Mouse (Mus musculus) T-helper 17 cell (primary cell): ENCODE measurements around the gene Angptl7.

ENCODE experiments used
- in situ Hi-C, 2 experiments: fragments of 300-600 bp; cut with MboI, MseI; formaldehyde crosslinking; loops; 1 replicate in 1 of 2; 2 replicates in 1 of 2; pipeline ENCODE4 v1.15.1; 2025; ENCODE audit warnings: high pct_unique_total_duplicates in 2 of 2

Gene Angptl7

DNA sequence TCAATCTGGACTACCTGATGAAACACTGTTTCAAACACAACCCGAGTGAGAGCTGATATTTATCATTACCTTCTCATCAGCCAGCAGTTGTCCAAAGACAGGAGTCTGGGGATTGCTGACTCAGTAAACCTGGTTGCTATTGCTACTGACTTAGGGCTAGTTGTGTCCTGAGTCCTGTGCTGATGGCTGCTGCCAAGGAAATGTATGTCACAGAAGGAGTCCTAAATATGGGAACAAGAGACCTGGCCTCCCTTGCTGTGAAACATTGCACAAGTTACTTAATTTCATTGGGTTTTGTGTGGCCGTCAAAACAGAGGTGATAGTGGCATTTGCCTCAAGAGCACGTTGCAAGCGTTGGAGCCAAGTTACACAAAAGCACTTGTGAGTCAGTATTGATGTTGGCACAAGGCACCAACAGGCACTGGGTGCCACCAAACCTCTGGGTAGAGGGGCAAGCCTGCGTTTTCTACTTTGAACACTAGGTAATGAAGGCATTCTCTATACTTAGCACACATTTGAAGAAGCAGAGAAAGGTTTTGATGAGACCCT lies 44.7 kb downstream of the Angptl7 start:
- in situ Hi-C loops, result no loop called here

- in situ Hi-C loops, result no loop called here
Observed at GRCm38 (mm10) chr4:148453707-148454106, 46.6 kb downstream of the Angptl7 start.

DNA sequence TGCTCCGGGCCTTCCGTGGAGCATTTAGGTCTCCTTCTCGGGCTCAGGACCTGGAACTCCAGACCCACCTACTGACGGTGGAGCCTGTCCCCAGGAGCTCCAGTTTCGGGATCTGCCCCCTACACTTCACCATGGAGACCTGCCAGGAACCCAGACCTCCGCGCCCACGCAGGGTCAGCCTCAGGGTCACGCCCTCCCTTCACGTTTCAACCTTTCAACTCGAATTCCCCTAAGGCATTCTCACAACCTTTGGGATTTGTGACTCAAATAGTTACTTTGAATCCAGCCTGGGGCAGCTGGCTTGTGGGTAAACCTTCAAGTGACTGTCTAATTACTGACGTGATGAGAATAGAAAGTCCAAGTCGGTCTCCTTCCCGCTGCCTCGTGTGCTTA lies 51.4 kb downstream of the Angptl7 start:
- in situ Hi-C loops, result loop anchor here in 1 of 2 experiments (5.0 kb wide), 1 partner anchor 292 kb away; no protein-coding TSS in a partner anchor

- in situ Hi-C loops, result loop anchor here in 1 of 2 experiments (5.0 kb wide), 1 partner anchor 291 kb away; no protein-coding TSS in a partner anchor
Observed at GRCm38 (mm10) chr4:148448179-148448852, 51.9 kb downstream of the Angptl7 start, which contains the start of gene Mtor. Gene Mtor (plus strand): TSS chr4:148448611.
